Comparison of ENCODE assay signal across 8 mouse cellular contexts in genomic region chr7:28386007-28386406, GRCm38 (mm10). TPM values are rescaled to one million over a fixed set of nuclear protein-coding genes. Genes with fewer than 3 reads are reported as not detected.
A peak's percentile ranks its signal among the peaks of the same experiment; 100 is the strongest.
DNase-seq lines count a peak whose midpoint lies in the region; ATAC-seq lines count a peak whose summit lies in the region.

No protein-coding gene starts in this region.

- H3K4me2 ChIP-seq in neural tube, embryonic 13.5 days: no peak overlapping the region
- no peak overlapping the region for H3K4me2 ChIP-seq in neural tube, embryonic 15.5 days
- no peak overlapping the region for H3K4me2 ChIP-seq in liver, embryonic 12.5 days

- no peaks in the 10 kb centered on the region for H3K27me3 ChIP-seq in neural tube, embryonic 13.5 days
- no peaks in the 10 kb centered on the region for H3K27me3 ChIP-seq in neural tube, embryonic 15.5 days (replicated peaks)
- no peaks in the 10 kb centered on the region for H3K27me3 ChIP-seq in liver, embryonic 12.5 days (replicated peaks)

- peaks cover 21% of the 10 kb centered on the region for H3K4me1 ChIP-seq in neural tube, embryonic 13.5 days (replicated peaks)
- peaks cover 20% of the 10 kb centered on the region for H3K4me1 ChIP-seq in neural tube, embryonic 15.5 days
- peaks cover 62% of the 10 kb centered on the region for H3K4me1 ChIP-seq in liver, embryonic 12.5 days

- H3K27ac ChIP-seq in neural tube, embryonic 13.5 days (replicated peaks): no peak overlapping the region
- H3K27ac ChIP-seq in neural tube, embryonic 15.5 days (replicated peaks): no peak overlapping the region
- peak overlapping the region; percentile 57 for H3K27ac ChIP-seq in liver, embryonic 12.5 days

- ATAC-seq in neural tube, embryonic 13.5 days (ENCODE audit: low read depth): no peak
- no peak for ATAC-seq in neural tube, embryonic 15.5 days (ENCODE audit: low FRiP score)
- ATAC-seq in liver, embryonic 12.5 days: no peak
- ATAC-seq in inflammation-experienced regulatory T-cells, adult 6 months: no peak

- peaks cover 49% of the 10 kb centered on the region for H3K36me3 ChIP-seq in neural tube, embryonic 13.5 days
- peaks cover 42% of the 10 kb centered on the region for H3K36me3 ChIP-seq in neural tube, embryonic 15.5 days
- peaks cover 47% of the 10 kb centered on the region for H3K36me3 ChIP-seq in liver, embryonic 12.5 days

- peak; percentile 58 for DNase-seq in heart, adult 8-10 months (ENCODE audit: low spot score)
- DNase-seq in spleen, postnatal 4 days (ENCODE audit: low spot score in 2 of 2): peak; percentile 53 to 72
- no peak for DNase-seq in embryo, embryonic 10 days (ENCODE audit: low spot score)
- no peak for DNase-seq in cerebellum, postnatal 10 days

- no peaks in the 10 kb centered on the region for H3K9me3 ChIP-seq in neural tube, embryonic 13.5 days
- H3K9me3 ChIP-seq in neural tube, embryonic 15.5 days (replicated peaks): no peaks in the 10 kb centered on the region
- no peaks in the 10 kb centered on the region for H3K9me3 ChIP-seq in liver, embryonic 12.5 days (replicated peaks)

- WGBS in neural tube, embryonic 13.5 days: 83% methylated on average over 7 of the region's 7 CpGs
- 86% methylated on average over 7 of the region's 7 CpGs for WGBS in neural tube, embryonic 15.5 days
- WGBS in liver, embryonic 12.5 days (ENCODE audit: insufficient replicate concordance): 44% methylated on average over 7 of the region's 7 CpGs

- H3K9ac ChIP-seq in neural tube, embryonic 13.5 days: peak overlapping the region; percentile 26; the same call in 1 of the 2 replicates
- H3K9ac ChIP-seq in neural tube, embryonic 15.5 days (replicated peaks): no peak overlapping the region
- H3K9ac ChIP-seq in liver, embryonic 12.5 days: no peak overlapping the region

- no peak overlapping the region for H3K4me3 ChIP-seq in neural tube, embryonic 13.5 days
- no peak overlapping the region for H3K4me3 ChIP-seq in neural tube, embryonic 15.5 days (replicated peaks)
- H3K4me3 ChIP-seq in liver, embryonic 12.5 days: no peak overlapping the region

RNA-seq across cellular contexts. Expression of gene Zfp36, which starts 6.0 kb away (rescaled TPM):
- polyA plus RNA-seq in neural tube, embryonic 13.5 days (2015; fragmentation: Nextera tagmentation; extraction: Ambion mirVana): 4.9 and 6.5 TPM in 2 replicates
- polyA plus RNA-seq in neural tube, embryonic 15.5 days (2015; fragmentation: Nextera tagmentation; extraction: Ambion mirVana): 4.2 and 7.5 TPM in 2 replicates
- total RNA-seq in heart, adult 8-10 months (2022): 10 to 100 TPM; 12.2 to 40.6 (median 16.5) TPM
- polyA plus RNA-seq in liver, embryonic 12.5 days (2016; fragmentation: Nextera tagmentation; extraction: Ambion mirVana): 7.4 and 7.5 TPM in 2 replicates
- polyA plus RNA-seq in inflammation-experienced regulatory T-cells, adult 6 months (2017; shearing (Covaris generic)): 100 to 1,000 TPM; 100 to 211 (median 148) TPM

RNA-seq across cellular contexts. Expression of gene Med29, which starts 6.5 kb away (rescaled TPM):
- polyA plus RNA-seq in neural tube, embryonic 13.5 days (2015; fragmentation: Nextera tagmentation; extraction: Ambion mirVana): 35.7 and 45.4 TPM in 2 replicates
- 48.4 and 50.0 TPM in 2 replicates for polyA plus RNA-seq in neural tube, embryonic 15.5 days (2015; fragmentation: Nextera tagmentation; extraction: Ambion mirVana)
- total RNA-seq in heart, adult 8-10 months (2022): 10 to 100 TPM; 19.5 to 24.0 (median 22.2) TPM
- polyA plus RNA-seq in liver, embryonic 12.5 days (2016; fragmentation: Nextera tagmentation; extraction: Ambion mirVana): 35.1 and 36.8 TPM in 2 replicates
- 10 to 100 TPM; 26.2 to 33.0 (median 32.5) TPM for polyA plus RNA-seq in inflammation-experienced regulatory T-cells, adult 6 months (2017; shearing (Covaris generic))

RNA-seq across cellular contexts. Expression of gene Paf1, which starts 6.7 kb away (rescaled TPM):
- polyA plus RNA-seq in neural tube, embryonic 13.5 days (2015; fragmentation: Nextera tagmentation; extraction: Ambion mirVana): 99.8 and 103 TPM in 2 replicates
- polyA plus RNA-seq in neural tube, embryonic 15.5 days (2015; fragmentation: Nextera tagmentation; extraction: Ambion mirVana): 89.3 and 96.0 TPM in 2 replicates
- total RNA-seq in heart, adult 8-10 months (2022): 10 to 100 TPM; 35.7 to 44.4 (median 39.1) TPM
- polyA plus RNA-seq in liver, embryonic 12.5 days (2016; fragmentation: Nextera tagmentation; extraction: Ambion mirVana): 36.5 and 42.4 TPM in 2 replicates
- 10 to 100 TPM; 46.2 to 59.4 (median 51.8) TPM for polyA plus RNA-seq in inflammation-experienced regulatory T-cells, adult 6 months (2017; shearing (Covaris generic))

RNA-seq across cellular contexts. Expression of gene Plekhg2, which starts 13.6 kb away (rescaled TPM):
- polyA plus RNA-seq in neural tube, embryonic 13.5 days (2015; fragmentation: Nextera tagmentation; extraction: Ambion mirVana): 33.8 and 35.8 TPM in 2 replicates
- 21.4 and 26.5 TPM in 2 replicates for polyA plus RNA-seq in neural tube, embryonic 15.5 days (2015; fragmentation: Nextera tagmentation; extraction: Ambion mirVana)
- 10 to 100 TPM in 3 of 4 experiments, 1 to 10 TPM in 1; 8.9 to 13.2 (median 11.2) TPM for total RNA-seq in heart, adult 8-10 months (2022)
- polyA plus RNA-seq in liver, embryonic 12.5 days (2016; fragmentation: Nextera tagmentation; extraction: Ambion mirVana): 13.7 and 14.4 TPM in 2 replicates
- polyA plus RNA-seq in inflammation-experienced regulatory T-cells, adult 6 months (2017; shearing (Covaris generic)): 100 to 1,000 TPM in 1 of 3 experiments, 10 to 100 TPM in 2; 48.5 to 102 (median 74.0) TPM

RNA-seq across cellular contexts. Expression of gene Rps16, which starts 35.6 kb away (rescaled TPM):
- polyA plus RNA-seq in neural tube, embryonic 13.5 days (2015; fragmentation: Nextera tagmentation; extraction: Ambion mirVana): 533 and 537 TPM in 2 replicates
- polyA plus RNA-seq in neural tube, embryonic 15.5 days (2015; fragmentation: Nextera tagmentation; extraction: Ambion mirVana): 467 and 619 TPM in 2 replicates
- total RNA-seq in heart, adult 8-10 months (2022): 100 to 1,000 TPM; 472 to 574 (median 541) TPM
- 986 and 994 TPM in 2 replicates for polyA plus RNA-seq in liver, embryonic 12.5 days (2016; fragmentation: Nextera tagmentation; extraction: Ambion mirVana)
- polyA plus RNA-seq in inflammation-experienced regulatory T-cells, adult 6 months (2017; shearing (Covaris generic)): 1,000 to 10,000 TPM in 2 of 3 experiments, 100 to 1,000 TPM in 1; 937 to 1,605 (median 1,546) TPM

Comparison
In these comparisons a context has a peak if more than half of its experiments do, and no peak if none do; other contexts are left out.
1. DNase-seq: peak in heart, adult 8-10 months (single experiment) and spleen, postnatal 4 days (2 of 2); none in embryo, embryonic 10 days (single experiment) and cerebellum, postnatal 10 days (0 of 2).
2. RNA of gene Zfp36, which starts 6.0 kb away (polyA plus RNA-seq): 100 to 211 TPM in inflammation-experienced regulatory T-cells, adult 6 months; 7.4 to 7.5 TPM in liver, embryonic 12.5 days, 4.9 to 6.5 TPM in neural tube, embryonic 13.5 days and 4.2 to 7.5 TPM in neural tube, embryonic 15.5 days; every median in the first group is over 10 times any median in the second.